Mouse (Mus musculus) erythroblast, embryonic 14.5 days (primary cell): ENCODE measurements around the gene Fancc.

Experiments
- GATA1 ChIP-seq: IDR thresholded peaks from 2 replicates; pipeline ENCODE4 v1.6.1; 2012; ENCODE audit warnings: low read length, inconsistent platforms, mixed read lengths
- TAL1 ChIP-seq: IDR thresholded peaks from 3 replicates; pipeline ENCODE4 v1.6.1; 2012; ENCODE audit warnings: low read length, inconsistent platforms, mixed read lengths

DNA sequence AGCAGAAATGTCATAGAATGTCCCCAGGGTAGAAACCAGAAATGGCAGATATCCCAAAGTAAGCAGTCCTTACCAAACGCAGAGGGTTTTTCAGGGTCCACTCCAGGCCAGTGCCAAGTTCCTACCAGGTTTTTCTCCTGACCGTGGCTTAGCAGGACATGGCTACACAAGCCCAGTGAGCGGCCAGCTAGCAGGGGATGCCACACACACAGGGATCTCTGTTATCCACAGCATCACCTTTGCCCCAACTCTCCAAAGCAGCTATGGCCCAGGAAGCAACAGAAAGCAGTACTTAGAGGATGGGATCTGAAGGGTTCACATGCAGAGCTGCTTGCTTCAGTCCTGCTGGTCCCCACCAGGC is 192.3 kb downstream of the Fancc start:
- TF ChIP-seq TAL1 = no peak
- no peak for TF ChIP-seq GATA1
